ENCODE assay signal across 8 mouse cellular contexts in the genomic region with DNA sequence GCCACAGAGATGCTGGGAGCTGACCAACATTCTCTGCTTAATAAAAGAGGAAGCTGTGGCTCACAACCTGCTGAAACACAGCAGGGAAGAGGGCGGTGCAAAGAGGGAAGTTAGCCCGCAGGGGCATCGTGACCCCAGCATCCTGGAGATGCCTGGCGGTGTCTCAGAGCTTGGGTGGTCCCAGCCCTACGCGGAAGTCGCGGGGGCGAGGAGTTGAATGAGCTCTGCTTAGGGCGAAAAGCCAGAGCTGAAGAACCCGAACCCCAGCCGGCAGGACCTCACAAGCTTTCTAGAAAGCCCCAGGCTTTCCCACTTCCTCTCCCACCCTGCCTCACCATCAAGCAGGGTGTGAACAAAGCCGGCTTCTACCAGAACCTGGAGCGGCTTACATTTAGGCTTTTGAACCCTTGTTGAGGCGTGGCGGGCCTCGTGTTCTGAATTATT. TPM values are rescaled to one million over a fixed set of nuclear protein-coding genes. Genes with fewer than 3 reads are reported as not detected.
A peak's percentile ranks its signal among the peaks of the same experiment; 100 is the strongest.
DNase-seq lines count a peak whose midpoint lies in the region; ATAC-seq lines count a peak whose summit lies in the region.

No protein-coding gene starts in this region.

- peak overlapping the region; percentile 48 for H3K4me2 ChIP-seq in embryonic facial prominence, embryonic 13.5 days
- H3K4me2 ChIP-seq in hindbrain, embryonic 12.5 days (replicated peaks) = peak overlapping the region; percentile 34
- H3K4me2 ChIP-seq in liver, embryonic 16.5 days (ENCODE audit: low read depth, low read length) = peak overlapping the region; percentile 47
- peak overlapping the region; percentile 20; the same call in 1 of the 2 replicates for H3K4me2 ChIP-seq in neural tube, embryonic 14.5 days (ENCODE audit: low read depth, low read length)

- peaks cover 24% of the 10 kb centered on the region for H3K4me1 ChIP-seq in embryonic facial prominence, embryonic 13.5 days
- peaks cover 21% of the 10 kb centered on the region for H3K4me1 ChIP-seq in hindbrain, embryonic 12.5 days
- peaks cover 25% of the 10 kb centered on the region for H3K4me1 ChIP-seq in liver, embryonic 16.5 days (ENCODE audit: control insufficient read depth, low read depth, low read length)
- peaks cover 16% of the 10 kb centered on the region for H3K4me1 ChIP-seq in neural tube, embryonic 14.5 days (ENCODE audit: control insufficient read depth, insufficient read depth, low read length)

- DNase-seq in retina, postnatal 1 day = peak; percentile 37
- no peak for DNase-seq in retina, embryonic 14.5 days (ENCODE audit: low spot score)
- DNase-seq in cerebellum, adult 9-10 months = no peak
- no peak for DNase-seq in left cerebral cortex, adult 11 months (ENCODE audit: low spot score)

- H3K27ac ChIP-seq in embryonic facial prominence, embryonic 13.5 days = peak overlapping the region; percentile 55; the same call in 1 of the 2 replicates
- H3K27ac ChIP-seq in hindbrain, embryonic 12.5 days = peak overlapping the region; percentile 12; the same call in 1 of the 2 replicates
- H3K27ac ChIP-seq in liver, embryonic 16.5 days (ENCODE audit: low read length) = peak overlapping the region; percentile 16; the same call in 1 of the 2 replicates
- no peak overlapping the region for H3K27ac ChIP-seq in neural tube, embryonic 14.5 days (ENCODE audit: low read depth, low read length)

- 0 out of 2 replicates have a peak, but pooled peaks cover 5% of the 10 kb centered on the region for H3K36me3 ChIP-seq in embryonic facial prominence, embryonic 13.5 days
- no peaks in the 10 kb centered on the region for H3K36me3 ChIP-seq in hindbrain, embryonic 12.5 days
- no peaks in the 10 kb centered on the region for H3K36me3 ChIP-seq in liver, embryonic 16.5 days (ENCODE audit: control insufficient read depth, insufficient read depth)
- no peaks in the 10 kb centered on the region for H3K36me3 ChIP-seq in neural tube, embryonic 14.5 days (ENCODE audit: control insufficient read depth, insufficient read depth, low read length)

- H3K4me3 ChIP-seq in embryonic facial prominence, embryonic 13.5 days = peak overlapping the region; percentile 22
- no peak overlapping the region for H3K4me3 ChIP-seq in hindbrain, embryonic 12.5 days
- H3K4me3 ChIP-seq in liver, embryonic 16.5 days (ENCODE audit: low read depth, low read length) = 0 out of 2 replicates have a peak overlapping the region, but pooled peaks have one; percentile 21
- H3K4me3 ChIP-seq in neural tube, embryonic 14.5 days (ENCODE audit: low read depth, low read length) = no peak overlapping the region

- H3K9me3 ChIP-seq in embryonic facial prominence, embryonic 13.5 days = no peaks in the 10 kb centered on the region
- no peaks in the 10 kb centered on the region for H3K9me3 ChIP-seq in hindbrain, embryonic 12.5 days (replicated peaks)
- H3K9me3 ChIP-seq in liver, embryonic 16.5 days (replicated peaks; ENCODE audit: control insufficient read depth, low read length) = no peaks in the 10 kb centered on the region
- no peaks in the 10 kb centered on the region for H3K9me3 ChIP-seq in neural tube, embryonic 14.5 days (ENCODE audit: control insufficient read depth, low read length)

- peak overlapping the region; percentile 41; the same call in 1 of the 2 replicates for H3K9ac ChIP-seq in embryonic facial prominence, embryonic 13.5 days
- peak overlapping the region; percentile 32; the same call in 1 of the 2 replicates for H3K9ac ChIP-seq in hindbrain, embryonic 12.5 days
- no peak overlapping the region for H3K9ac ChIP-seq in liver, embryonic 16.5 days (ENCODE audit: low read depth, low read length)
- H3K9ac ChIP-seq in neural tube, embryonic 14.5 days (replicated peaks; ENCODE audit: low read depth, low read length) = no peak overlapping the region

- ATAC-seq in embryonic facial prominence, embryonic 13.5 days (ENCODE audit: insufficient number of reproducible peaks, insufficient read depth, low FRiP score, low TSS enrichment, low read depth) = no peak
- ATAC-seq in hindbrain, embryonic 12.5 days (ENCODE audit: low FRiP score) = no peak
- no peak for ATAC-seq in liver, embryonic 16.5 days (ENCODE audit: low read depth)
- no peak for ATAC-seq in neural tube, embryonic 14.5 days (ENCODE audit: low read depth)

- 2% methylated on average over 17 of the region's 17 CpGs for WGBS in embryonic facial prominence, embryonic 13.5 days
- WGBS in hindbrain, embryonic 12.5 days = 5% methylated on average over 17 of the region's 17 CpGs
- 3% methylated on average over 17 of the region's 17 CpGs for whole genome bisulfite sequencing in liver, embryonic 16.5 days (ENCODE audit: insufficient replicate concordance)
- 3% methylated on average over 17 of the region's 17 CpGs for WGBS in neural tube, embryonic 14.5 days

- no peaks in the 10 kb centered on the region for H3K27me3 ChIP-seq in embryonic facial prominence, embryonic 13.5 days
- H3K27me3 ChIP-seq in hindbrain, embryonic 12.5 days = peaks cover 5% of the 10 kb centered on the region; the same call in 1 of the 2 replicates
- H3K27me3 ChIP-seq in liver, embryonic 16.5 days (ENCODE audit: control insufficient read depth, insufficient read depth, low read depth, low read length) = no peaks in the 10 kb centered on the region
- no peaks in the 10 kb centered on the region for H3K27me3 ChIP-seq in neural tube, embryonic 14.5 days (ENCODE audit: control insufficient read depth, insufficient read depth, low read length)

RNA-seq across cellular contexts. Expression of gene Rmnd5b, which starts 2.3 kb away (rescaled TPM):
- polyA plus RNA-seq in embryonic facial prominence, embryonic 13.5 days (2015; fragmentation: Nextera tagmentation; extraction: Ambion mirVana) = 49.3 and 49.9 TPM in 2 replicates
- 50.9 and 53.9 TPM in 2 replicates for polyA plus RNA-seq in hindbrain, embryonic 12.5 days (2016; fragmentation: Nextera tagmentation; extraction: Ambion mirVana)
- polyA plus RNA-seq in liver, embryonic 16.5 days (2015; fragmentation: Nextera tagmentation; extraction: Ambion mirVana) = 16.6 and 17.7 TPM in 2 replicates
- polyA plus RNA-seq in neural tube, embryonic 14.5 days (2014; fragmentation: Nextera tagmentation; extraction: Ambion mirVana) = 81.8 and 93.5 TPM in 2 replicates

RNA-seq across cellular contexts. Expression of gene N4bp3, which starts 12.6 kb away (rescaled TPM):
- 19.0 and 21.2 TPM in 2 replicates for polyA plus RNA-seq in embryonic facial prominence, embryonic 13.5 days (2015; fragmentation: Nextera tagmentation; extraction: Ambion mirVana)
- polyA plus RNA-seq in hindbrain, embryonic 12.5 days (2016; fragmentation: Nextera tagmentation; extraction: Ambion mirVana) = 12.4 and 14.9 TPM in 2 replicates
- 2.8 and 3.9 TPM in 2 replicates for polyA plus RNA-seq in liver, embryonic 16.5 days (2015; fragmentation: Nextera tagmentation; extraction: Ambion mirVana)
- 16.2 and 17.7 TPM in 2 replicates for polyA plus RNA-seq in neural tube, embryonic 14.5 days (2014; fragmentation: Nextera tagmentation; extraction: Ambion mirVana)

RNA-seq across cellular contexts. Expression of gene D930048N14Rik, which starts 12.8 kb away (rescaled TPM):
- polyA plus RNA-seq in embryonic facial prominence, embryonic 13.5 days (2015; fragmentation: Nextera tagmentation; extraction: Ambion mirVana) = 2.6 and 3.4 TPM in 2 replicates
- polyA plus RNA-seq in hindbrain, embryonic 12.5 days (2016; fragmentation: Nextera tagmentation; extraction: Ambion mirVana) = 0.87 and 0.98 TPM in 2 replicates
- polyA plus RNA-seq in liver, embryonic 16.5 days (2015; fragmentation: Nextera tagmentation; extraction: Ambion mirVana) = 0.44 and 0.46 TPM in 2 replicates
- polyA plus RNA-seq in neural tube, embryonic 14.5 days (2014; fragmentation: Nextera tagmentation; extraction: Ambion mirVana) = 1.7 and 1.8 TPM in 2 replicates

RNA-seq across cellular contexts. Expression of gene Nhp2, which starts 18.5 kb away (rescaled TPM):
- 135 and 151 TPM in 2 replicates for polyA plus RNA-seq in embryonic facial prominence, embryonic 13.5 days (2015; fragmentation: Nextera tagmentation; extraction: Ambion mirVana)
- polyA plus RNA-seq in hindbrain, embryonic 12.5 days (2016; fragmentation: Nextera tagmentation; extraction: Ambion mirVana) = 101 and 103 TPM in 2 replicates
- polyA plus RNA-seq in liver, embryonic 16.5 days (2015; fragmentation: Nextera tagmentation; extraction: Ambion mirVana) = 69.5 and 79.3 TPM in 2 replicates
- polyA plus RNA-seq in neural tube, embryonic 14.5 days (2014; fragmentation: Nextera tagmentation; extraction: Ambion mirVana) = 104 and 112 TPM in 2 replicates

RNA-seq across cellular contexts. Expression of gene Hnrnpab, which starts 31.3 kb away (rescaled TPM):
- 458 and 524 TPM in 2 replicates for polyA plus RNA-seq in embryonic facial prominence, embryonic 13.5 days (2015; fragmentation: Nextera tagmentation; extraction: Ambion mirVana)
- 723 and 728 TPM in 2 replicates for polyA plus RNA-seq in hindbrain, embryonic 12.5 days (2016; fragmentation: Nextera tagmentation; extraction: Ambion mirVana)
- 130 and 132 TPM in 2 replicates for polyA plus RNA-seq in liver, embryonic 16.5 days (2015; fragmentation: Nextera tagmentation; extraction: Ambion mirVana)
- 329 and 397 TPM in 2 replicates for polyA plus RNA-seq in neural tube, embryonic 14.5 days (2014; fragmentation: Nextera tagmentation; extraction: Ambion mirVana)

Comparison
In these comparisons a context has a peak if more than half of its experiments do, and no peak if none do; other contexts are left out.
1. H3K4me3 ChIP-seq: peak in embryonic facial prominence, embryonic 13.5 days (single experiment) and liver, embryonic 16.5 days (single experiment); none in hindbrain, embryonic 12.5 days (single experiment) and neural tube, embryonic 14.5 days (single experiment).
2. H3K9ac ChIP-seq: peak in embryonic facial prominence, embryonic 13.5 days (single experiment) and hindbrain, embryonic 12.5 days (single experiment); none in liver, embryonic 16.5 days (single experiment) and neural tube, embryonic 14.5 days (single experiment).
3. Peak in every context shown above with its lines, with median percentiles within 50 percentile points of each other: H3K4me2 ChIP-seq.